Mouse (Mus musculus): ENCODE measurements around the gene Exosc8. TPM values are rescaled to one million over a fixed set of nuclear protein-coding genes. Genes with fewer than 3 reads are reported as not detected.
A peak's percentile ranks its signal among the peaks of the same experiment; 100 is the strongest.

The Exosc8 gene
- polyA plus RNA-seq, 1 experiment from 2014 or later: 71.6 TPM

DNA sequence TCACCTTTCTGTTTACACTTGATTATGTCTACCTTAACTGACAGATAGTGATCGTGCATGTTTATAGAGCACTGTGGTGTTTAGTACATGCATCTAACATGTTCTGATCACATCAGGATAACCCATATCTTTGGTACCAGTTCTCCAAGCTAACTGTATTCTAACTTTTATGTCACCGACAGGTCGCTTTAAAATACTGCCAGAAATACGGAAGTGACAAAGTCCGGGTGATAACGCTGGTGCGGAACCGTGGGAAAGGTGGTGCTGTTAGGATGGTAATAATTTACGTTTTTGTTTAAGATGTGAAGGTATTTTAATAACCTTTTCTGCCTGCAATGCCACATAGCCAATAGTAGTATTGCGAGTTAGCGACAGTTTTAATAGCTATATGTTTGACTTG, 6.8 kb upstream of the Exosc8 start:
- no peak overlapping the region for H3K9ac ChIP-seq
- no peak overlapping the region for H3K4me2 ChIP-seq (replicated peaks)
- ATAC-seq (ENCODE audit: low FRiP score) (no peak), DNase-seq (ENCODE audit: low spot score) (no peak)
- H3K4me3 ChIP-seq (replicated peaks; ENCODE audit: low read length): no peak overlapping the region
- WGBS: 97% methylated on average over 11 of the region's 11 CpGs
- no peaks in the 10 kb centered on the region for H3K4me1 ChIP-seq (replicated peaks; ENCODE audit: control insufficient read depth, insufficient read depth, low read length)
- H3K27me3 ChIP-seq (ENCODE audit: control insufficient read depth, insufficient read depth, low read length): no peaks in the 10 kb centered on the region
- no peaks in the 10 kb centered on the region for H3K9me3 ChIP-seq (ENCODE audit: control insufficient read depth, low read length)
- no peak overlapping the region for H3K27ac ChIP-seq
- H3K36me3 ChIP-seq (replicated peaks; ENCODE audit: control insufficient read depth, insufficient read depth): peaks cover 80% of the 10 kb centered on the region

DNA sequence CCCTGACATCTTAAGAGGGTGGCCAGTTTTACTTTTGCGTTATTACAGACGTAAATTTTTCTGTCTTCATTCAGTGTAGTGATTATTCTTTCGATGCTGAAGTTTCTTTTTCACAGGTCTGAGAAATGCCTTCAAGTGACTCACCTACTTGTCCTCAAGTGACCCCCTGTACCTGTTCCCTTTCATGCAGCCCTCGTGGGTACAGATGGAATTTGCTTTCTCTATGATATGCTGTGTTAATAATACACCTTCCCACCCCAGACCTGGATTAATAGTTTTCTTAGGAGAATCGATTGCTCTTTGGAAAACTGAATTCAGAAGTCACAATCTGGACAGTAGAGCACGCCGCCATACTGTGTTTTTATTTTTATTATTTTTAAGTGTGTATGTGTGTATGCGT, 2.1 kb upstream of the Exosc8 start:
- Histone ChIP-seq H3K4me3 (replicated peaks; ENCODE audit: low read length) (no peak overlapping the region), H3K9ac (no peak overlapping the region), H3K4me1 (replicated peaks; ENCODE audit: control insufficient read depth, insufficient read depth, low read length) (peaks cover 5% of the 10 kb centered on the region; the same call in 1 of the 2 replicates), H3K27ac (no peak overlapping the region), H3K27me3 (ENCODE audit: control insufficient read depth, insufficient read depth, low read length) (no peaks in the 10 kb centered on the region), H3K4me2 (replicated peaks) (no peak overlapping the region), H3K36me3 (replicated peaks; ENCODE audit: control insufficient read depth, insufficient read depth) (peaks cover 35% of the 10 kb centered on the region), H3K9me3 (ENCODE audit: control insufficient read depth, low read length) (no peaks in the 10 kb centered on the region)
- DNase-seq (ENCODE audit: low spot score) (no peak), ATAC-seq (ENCODE audit: low FRiP score) (no peak)
- whole genome bisulfite sequencing: 98% methylated on average over 8 of the region's 8 CpGs

DNA sequence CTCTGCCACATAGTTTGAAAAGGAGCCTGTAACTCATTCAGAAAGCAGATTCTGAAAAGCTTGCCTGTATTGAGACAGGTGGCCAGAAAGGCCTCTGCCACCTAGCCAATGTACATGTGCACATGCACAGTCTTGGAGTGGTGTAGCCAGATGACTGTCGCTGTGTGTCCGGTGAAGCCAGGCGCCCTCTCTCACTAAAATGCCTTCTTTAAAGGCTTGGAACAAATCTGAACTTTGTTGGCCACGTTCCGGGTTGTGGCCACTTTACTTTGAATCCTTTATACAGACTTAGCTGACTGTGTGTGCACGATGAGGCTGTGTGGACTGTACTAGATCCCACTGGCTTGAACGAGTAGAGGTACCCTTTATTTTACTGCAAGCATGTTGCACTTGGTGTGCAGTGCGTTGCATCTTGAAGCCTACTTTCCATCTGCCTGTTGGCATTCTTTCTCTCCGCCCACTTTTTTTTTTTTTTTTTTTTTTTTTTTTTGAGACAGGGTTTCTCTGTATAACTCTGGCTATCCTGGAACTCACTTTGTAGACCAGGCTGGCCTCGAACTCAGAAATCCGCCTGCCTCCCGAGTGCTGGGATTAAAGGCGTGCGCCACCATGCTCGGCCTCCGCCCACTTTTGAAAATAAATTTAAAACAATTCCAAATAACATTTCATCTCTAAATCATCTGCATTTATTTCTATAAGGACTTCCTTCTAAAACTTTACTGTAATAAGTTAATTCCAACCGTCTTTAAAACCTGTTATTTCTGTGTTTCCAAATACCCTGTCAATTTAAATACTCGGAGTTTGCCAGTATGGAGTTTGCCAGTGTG, 1.1 kb upstream of the Exosc8 start:
- H3K27ac ChIP-seq: peak overlapping the region; percentile 98
- H3K9ac ChIP-seq: peak overlapping the region; percentile 98
- no peaks in the 10 kb centered on the region for H3K27me3 ChIP-seq (ENCODE audit: control insufficient read depth, insufficient read depth, low read length)
- H3K4me3 ChIP-seq (replicated peaks; ENCODE audit: low read length): peak overlapping the region; percentile 86
- peak overlapping the region; percentile 68 for H3K4me2 ChIP-seq (replicated peaks)
- peaks cover 35% of the 10 kb centered on the region for H3K36me3 ChIP-seq (replicated peaks; ENCODE audit: control insufficient read depth, insufficient read depth)
- DNase-seq (ENCODE audit: low spot score): no peak
- no peaks in the 10 kb centered on the region for H3K9me3 ChIP-seq (ENCODE audit: control insufficient read depth, low read length)
- no peak for ATAC-seq (ENCODE audit: low FRiP score)
- 59% methylated on average over 18 of the region's 18 CpGs for WGBS
- H3K4me1 ChIP-seq (replicated peaks; ENCODE audit: control insufficient read depth, insufficient read depth, low read length): peaks cover 5% of the 10 kb centered on the region; the same call in 1 of the 2 replicates

DNA sequence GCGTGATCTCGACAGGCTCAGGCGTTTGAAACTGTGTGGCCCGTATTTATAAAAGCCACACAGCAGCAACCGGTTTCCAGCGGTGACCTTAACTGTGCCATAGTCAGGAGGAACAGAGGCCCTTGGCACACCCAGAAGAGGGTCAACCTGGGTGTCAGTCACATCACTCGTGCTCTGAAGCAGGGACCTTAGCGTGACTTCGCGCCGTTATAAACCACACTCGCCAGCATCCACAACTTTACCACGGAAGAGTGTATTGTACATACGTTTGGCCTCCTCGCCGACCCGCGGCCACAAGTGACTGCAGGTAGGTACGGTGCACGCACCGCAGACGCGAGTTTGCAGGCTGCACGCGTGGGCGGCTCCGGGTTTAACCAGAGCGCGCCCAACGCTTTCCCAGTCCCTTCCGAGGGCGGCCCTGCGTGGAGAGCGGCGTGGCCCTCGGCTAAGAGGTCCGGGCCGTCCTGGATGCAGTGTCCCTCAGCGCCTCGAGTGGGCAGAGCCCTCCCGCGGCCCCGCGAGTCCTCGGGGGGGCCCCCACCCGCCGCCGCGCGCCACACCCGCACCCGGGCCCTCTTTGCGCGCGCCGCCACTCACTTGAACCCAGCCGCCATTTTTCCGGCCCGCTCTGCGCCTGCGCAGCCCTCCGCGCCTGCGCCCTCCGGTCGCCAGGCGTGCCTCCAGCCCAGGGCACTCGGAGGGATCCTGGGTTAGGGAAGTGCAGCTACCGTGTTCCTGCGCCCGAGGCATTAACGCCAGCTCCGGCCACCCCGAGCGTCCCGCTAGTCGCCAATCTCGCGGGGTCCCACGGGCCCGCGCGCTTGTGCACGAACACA, 564 bp downstream of the Exosc8 start:
- peak overlapping the region; percentile 98 for H3K9ac ChIP-seq
- peak overlapping the region; percentile 86 for H3K4me3 ChIP-seq (replicated peaks; ENCODE audit: low read length)
- peaks cover 5% of the 10 kb centered on the region; the same call in 1 of the 2 replicates for H3K4me1 ChIP-seq (replicated peaks; ENCODE audit: control insufficient read depth, insufficient read depth, low read length)
- H3K27me3 ChIP-seq (ENCODE audit: control insufficient read depth, insufficient read depth, low read length): no peaks in the 10 kb centered on the region
- under 1% methylated on average over 84 of the region's 84 CpGs for WGBS
- H3K36me3 ChIP-seq (replicated peaks; ENCODE audit: control insufficient read depth, insufficient read depth): peaks cover 40% of the 10 kb centered on the region
- ATAC-seq (ENCODE audit: low FRiP score) (peak; percentile 94), DNase-seq (ENCODE audit: low spot score) (peak; percentile 94)
- H3K27ac ChIP-seq: peak overlapping the region; percentile 98
- H3K9me3 ChIP-seq (ENCODE audit: control insufficient read depth, low read length): no peaks in the 10 kb centered on the region
- H3K4me2 ChIP-seq (replicated peaks): peak overlapping the region; percentile 68

DNA sequence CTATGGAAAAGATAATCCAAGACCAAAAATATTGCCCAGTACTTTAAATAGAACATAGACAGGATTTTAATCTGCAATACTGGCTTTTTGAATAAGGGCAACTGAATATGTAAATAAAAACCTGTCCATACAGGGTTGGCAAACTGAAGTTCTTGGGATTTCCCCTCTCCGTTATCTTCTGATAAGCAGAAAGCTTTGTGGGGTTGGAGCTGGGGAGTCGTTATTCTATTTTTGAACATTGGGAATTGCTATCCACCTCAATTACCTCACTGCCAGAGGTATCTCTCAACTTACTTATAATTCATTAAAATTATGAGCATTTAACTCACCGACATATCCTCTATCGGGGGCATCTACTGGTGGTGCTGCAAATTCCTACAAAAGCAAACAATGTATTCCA, 2.8 kb downstream of the Exosc8 start:
- ATAC-seq (ENCODE audit: low FRiP score): no peak

DNA sequence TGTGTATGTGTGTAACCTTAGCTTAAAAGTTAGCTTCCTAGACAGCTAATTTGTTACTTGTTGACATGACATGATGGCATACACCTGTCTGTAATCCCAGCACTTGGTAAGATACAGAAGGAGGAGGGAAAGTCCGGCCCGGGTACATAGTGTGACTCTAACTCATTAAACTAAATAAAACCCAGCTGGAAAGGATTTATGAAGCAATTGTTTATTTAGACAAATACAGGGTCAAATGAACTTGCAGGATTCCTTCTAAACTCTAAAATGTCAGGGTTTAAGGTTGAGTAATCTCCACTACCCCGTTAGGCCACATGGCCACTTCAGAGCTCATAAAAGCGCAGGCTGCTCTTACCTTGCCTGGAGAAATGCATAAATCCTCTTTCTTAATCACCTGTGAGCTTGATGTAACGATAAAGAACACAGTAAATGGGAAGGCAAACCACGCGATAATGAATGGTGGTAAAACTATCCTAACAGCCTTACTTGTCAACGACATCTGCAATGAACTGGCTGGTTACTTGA, 3.5 kb downstream of the Exosc8 start:
- H3K9me3 ChIP-seq (ENCODE audit: control insufficient read depth, low read length): no peaks in the 10 kb centered on the region
- no peak overlapping the region for H3K4me3 ChIP-seq (replicated peaks; ENCODE audit: low read length)
- peaks cover 5% of the 10 kb centered on the region; the same call in 1 of the 2 replicates for H3K4me1 ChIP-seq (replicated peaks; ENCODE audit: control insufficient read depth, insufficient read depth, low read length)
- ATAC-seq (ENCODE audit: low FRiP score) (no peak), DNase-seq (ENCODE audit: low spot score) (no peak)
- H3K4me2 ChIP-seq (replicated peaks): no peak overlapping the region
- 92% methylated on average over 8 of the region's 8 CpGs for WGBS
- H3K27ac ChIP-seq: no peak overlapping the region
- peaks cover 58% of the 10 kb centered on the region for H3K36me3 ChIP-seq (replicated peaks; ENCODE audit: control insufficient read depth, insufficient read depth)
- H3K9ac ChIP-seq: no peak overlapping the region
- H3K27me3 ChIP-seq (ENCODE audit: control insufficient read depth, insufficient read depth, low read length): no peaks in the 10 kb centered on the region

More for the DNA sequence above, 2.8 kb downstream of the Exosc8 start:
- H3K4me1 ChIP-seq (replicated peaks; ENCODE audit: control insufficient read depth, insufficient read depth, low read length): peaks cover 5% of the 10 kb centered on the region; the same call in 1 of the 2 replicates
- H3K9ac ChIP-seq: no peak overlapping the region
- H3K9me3 ChIP-seq (ENCODE audit: control insufficient read depth, low read length): no peaks in the 10 kb centered on the region
- no peak overlapping the region for H3K27ac ChIP-seq
- WGBS: 92% methylated on average over 4 of the region's 4 CpGs
- H3K27me3 ChIP-seq (ENCODE audit: control insufficient read depth, insufficient read depth, low read length): no peaks in the 10 kb centered on the region
- H3K36me3 ChIP-seq (replicated peaks; ENCODE audit: control insufficient read depth, insufficient read depth): peaks cover 51% of the 10 kb centered on the region
- no peak overlapping the region for H3K4me3 ChIP-seq (replicated peaks; ENCODE audit: low read length)
- no peak overlapping the region for H3K4me2 ChIP-seq (replicated peaks)
- no peak for DNase-seq (ENCODE audit: low spot score)

DNA sequence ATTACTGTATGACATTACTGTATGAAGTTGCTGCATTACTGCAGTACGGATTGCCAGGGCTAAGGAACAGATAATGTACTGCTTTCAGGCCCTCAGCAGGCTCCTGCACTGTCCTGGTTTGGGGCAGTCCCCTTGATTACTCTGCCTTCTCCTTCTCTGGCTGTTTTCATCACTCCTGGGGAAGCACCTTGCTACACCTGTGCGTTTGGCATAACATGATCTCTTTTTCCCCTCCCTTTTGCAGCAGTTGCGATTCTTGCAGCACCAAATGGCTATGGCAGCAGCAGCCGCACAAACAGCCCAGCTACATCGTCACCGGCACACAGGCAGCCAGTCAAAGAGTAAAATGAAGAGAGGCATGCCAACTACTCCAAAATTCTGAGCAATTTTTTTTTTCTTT, 7.1 kb downstream of the Exosc8 start:
- Histone ChIP-seq H3K9ac (no peak overlapping the region), H3K36me3 (replicated peaks; ENCODE audit: control insufficient read depth, insufficient read depth) (peaks cover 82% of the 10 kb centered on the region), H3K4me3 (replicated peaks; ENCODE audit: low read length) (no peak overlapping the region), H3K27me3 (ENCODE audit: control insufficient read depth, insufficient read depth, low read length) (no peaks in the 10 kb centered on the region), H3K4me1 (replicated peaks; ENCODE audit: control insufficient read depth, insufficient read depth, low read length) (no peaks in the 10 kb centered on the region), H3K9me3 (ENCODE audit: control insufficient read depth, low read length) (no peaks in the 10 kb centered on the region), H3K27ac (no peak overlapping the region), H3K4me2 (replicated peaks) (no peak overlapping the region)
- no peak for DNase-seq (ENCODE audit: low spot score)
- no peak for ATAC-seq (ENCODE audit: low FRiP score)
- 94% methylated on average over 6 of the region's 6 CpGs for WGBS

DNA sequence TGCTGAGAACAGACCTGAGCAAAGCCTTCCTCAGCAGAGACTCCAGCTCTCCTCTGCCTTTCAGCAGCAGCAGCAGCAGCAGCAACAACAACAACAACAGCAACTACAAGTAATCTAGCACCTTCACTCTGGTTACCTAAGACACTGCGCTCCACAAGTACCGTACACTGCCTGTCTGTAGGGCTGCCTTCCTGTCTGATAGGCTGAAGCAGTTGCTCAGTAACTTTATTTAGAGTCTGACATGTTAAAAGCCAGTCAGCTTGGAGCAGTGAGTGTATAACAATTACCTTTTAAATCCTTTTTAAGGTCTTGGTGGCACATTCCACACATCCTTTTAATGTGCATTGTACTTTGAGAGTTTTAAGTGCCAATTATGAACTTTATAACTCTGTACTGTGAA, 7.6 kb downstream of the Exosc8 start:
- no peaks in the 10 kb centered on the region for H3K4me1 ChIP-seq (replicated peaks; ENCODE audit: control insufficient read depth, insufficient read depth, low read length)
- H3K27ac ChIP-seq: no peak overlapping the region
- no peak overlapping the region for H3K4me3 ChIP-seq (replicated peaks; ENCODE audit: low read length)
- no peak for ATAC-seq (ENCODE audit: low FRiP score)
- 96% methylated on average over 2 of the region's 2 CpGs for WGBS
- no peaks in the 10 kb centered on the region for H3K27me3 ChIP-seq (ENCODE audit: control insufficient read depth, insufficient read depth, low read length)
- no peak overlapping the region for H3K9ac ChIP-seq
- no peak for DNase-seq (ENCODE audit: low spot score)
- H3K9me3 ChIP-seq (ENCODE audit: control insufficient read depth, low read length): no peaks in the 10 kb centered on the region
- no peak overlapping the region for H3K4me2 ChIP-seq (replicated peaks)
- peaks cover 87% of the 10 kb centered on the region for H3K36me3 ChIP-seq (replicated peaks; ENCODE audit: control insufficient read depth, insufficient read depth)

DNA sequence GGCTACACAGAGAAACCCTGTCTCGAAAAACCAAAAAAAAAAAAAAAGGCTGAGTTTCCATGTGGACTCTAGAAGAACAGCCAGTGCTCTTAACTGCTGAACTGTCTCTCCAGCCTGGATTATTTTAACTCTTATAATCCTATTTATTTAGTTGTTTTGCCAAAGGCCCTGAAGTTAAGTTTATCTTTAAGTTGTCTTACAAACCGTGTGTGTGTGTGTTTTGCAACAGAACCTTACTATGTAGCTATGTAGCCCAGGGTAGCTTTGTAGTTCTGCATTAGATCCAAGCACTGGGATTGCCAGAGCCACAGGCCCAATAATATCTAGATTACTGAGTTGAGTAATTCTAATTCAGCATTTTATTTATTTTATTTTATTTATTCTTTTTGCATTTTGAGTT, 9.8 kb downstream of the Exosc8 start:
- WGBS: 92% methylated on average over 2 of the region's 2 CpGs
- no peaks in the 10 kb centered on the region for H3K4me1 ChIP-seq (replicated peaks; ENCODE audit: control insufficient read depth, insufficient read depth, low read length)
- H3K9ac ChIP-seq: no peak overlapping the region
- H3K4me3 ChIP-seq (replicated peaks; ENCODE audit: low read length): no peak overlapping the region
- no peaks in the 10 kb centered on the region for H3K9me3 ChIP-seq (ENCODE audit: control insufficient read depth, low read length)
- no peak overlapping the region for H3K4me2 ChIP-seq (replicated peaks)
- H3K27ac ChIP-seq: no peak overlapping the region
- H3K27me3 ChIP-seq (ENCODE audit: control insufficient read depth, insufficient read depth, low read length): no peaks in the 10 kb centered on the region
- H3K36me3 ChIP-seq (replicated peaks; ENCODE audit: control insufficient read depth, insufficient read depth): peaks cover 87% of the 10 kb centered on the region
- ATAC-seq (ENCODE audit: low FRiP score): no peak
- no peak for DNase-seq (ENCODE audit: low spot score)

Data from hindbrain, embryonic 14.5 days (tissue).